Mouse (Mus musculus): ENCODE data around the gene Fbxo44.
"Not testable (repeated sequence)": the region's sequence is repeated elsewhere in the genome, so short reads cannot be mapped to it uniquely, and the experiment has no call there.

Gene Fbxo44

DNA sequence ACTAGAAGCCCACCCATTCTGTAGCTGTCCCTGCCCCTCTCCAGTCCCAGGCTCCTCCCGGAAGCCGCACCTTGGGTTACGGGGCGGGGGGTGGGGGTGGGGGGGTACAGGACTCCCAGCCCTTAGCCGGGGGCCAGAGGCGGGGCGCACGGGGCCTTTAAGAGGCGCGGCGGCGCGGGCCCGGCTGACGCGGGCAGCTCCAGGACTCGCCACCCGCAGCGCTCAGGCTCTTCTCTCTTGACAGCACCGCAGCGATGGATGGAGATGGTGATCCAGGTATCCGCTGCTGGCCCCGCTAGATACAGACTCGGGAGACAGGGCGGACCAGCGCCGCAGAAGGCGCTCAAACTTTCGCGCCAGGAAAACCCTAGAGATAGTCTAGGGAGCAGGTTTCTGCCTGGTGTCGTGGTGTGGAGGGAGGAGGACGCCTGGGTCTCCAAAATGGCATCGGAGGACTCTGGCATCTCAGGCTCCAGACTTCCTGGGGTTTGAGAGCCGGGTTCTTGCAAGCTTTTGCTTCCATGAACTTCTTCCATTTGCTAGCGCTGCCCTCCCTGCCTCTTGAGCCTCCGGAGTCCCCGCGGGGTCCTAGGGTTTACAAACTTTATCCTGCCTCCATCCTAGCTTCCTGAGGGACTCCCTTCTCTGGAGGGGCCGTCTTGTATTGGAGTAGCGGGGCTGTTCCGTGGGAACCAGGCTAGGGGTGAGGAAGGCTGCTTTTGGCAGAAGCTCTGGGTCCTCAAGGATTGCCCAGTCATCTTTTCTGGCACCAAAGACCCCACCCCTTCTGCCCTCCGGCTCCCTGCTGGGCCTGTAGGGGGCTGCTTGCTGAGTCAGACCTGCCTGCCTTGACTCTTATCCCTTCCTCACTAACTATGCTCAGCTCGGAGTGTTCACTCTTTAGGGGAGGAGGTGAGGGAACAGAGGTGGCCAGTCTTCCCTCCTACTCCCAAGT lies at the start of gene Fbxo44, which contains the start of gene Fbxo2:
Fbxo44 (minus strand) TSS at position 47 of the 955 bp plus-strand sequence.
Fbxo2 (plus strand) TSS at position 186 of the 955 bp plus-strand sequence.
- DNase-seq (ENCODE audit: low spot score), result no peak

DNA sequence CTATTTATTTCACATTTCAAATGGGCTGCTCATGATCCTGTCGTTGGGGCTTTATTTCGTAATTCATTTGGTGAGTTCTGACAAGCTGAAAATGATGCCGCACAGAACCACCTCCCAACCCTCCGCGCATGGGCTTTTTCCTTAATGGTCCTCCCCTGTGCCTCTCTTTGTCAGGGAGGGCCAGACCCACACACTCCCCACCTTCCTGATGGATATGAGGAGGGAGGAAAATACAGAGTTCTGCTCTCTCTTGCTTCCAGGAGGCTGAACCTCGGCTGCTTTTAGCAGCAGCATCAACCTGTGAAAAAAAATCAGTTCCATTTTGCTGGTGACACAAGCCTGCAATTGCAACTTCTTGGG lies 44.6 kb upstream of the Fbxo44 start:
- no peak for DNase-seq (ENCODE audit: low spot score)

- no peak for DNase-seq (ENCODE audit: low spot score)
These were observed 44.0 kb upstream of the Fbxo44 start for GRCm38 (mm10) chr4:148204061-148204872.

DNA sequence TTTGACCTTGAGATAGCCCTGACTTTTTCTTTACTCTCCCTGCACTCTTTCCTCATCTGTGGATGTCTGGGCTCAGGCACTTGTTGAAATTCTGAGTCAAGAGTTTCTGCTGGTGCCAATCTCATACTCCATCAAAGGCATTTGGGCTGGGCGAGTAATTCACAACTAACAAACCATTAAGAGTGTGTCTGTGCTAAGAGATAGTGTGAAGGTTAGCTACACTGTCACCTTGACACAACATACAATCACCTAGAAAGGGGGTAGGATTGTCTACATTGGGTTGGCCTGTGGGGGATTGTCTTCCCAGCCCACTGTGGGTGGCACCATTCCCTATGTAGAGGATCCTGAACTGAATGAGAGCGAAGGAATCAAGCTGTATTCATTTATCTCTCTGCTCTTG lies 43.3 kb upstream of the Fbxo44 start:
- DNase-seq (ENCODE audit: low spot score), result no peak

GRCm38 (mm10) chr4:148198721-148199120 lies 38.4 kb upstream of the Fbxo44 start:
- no peak for DNase-seq (ENCODE audit: low spot score)

DNA sequence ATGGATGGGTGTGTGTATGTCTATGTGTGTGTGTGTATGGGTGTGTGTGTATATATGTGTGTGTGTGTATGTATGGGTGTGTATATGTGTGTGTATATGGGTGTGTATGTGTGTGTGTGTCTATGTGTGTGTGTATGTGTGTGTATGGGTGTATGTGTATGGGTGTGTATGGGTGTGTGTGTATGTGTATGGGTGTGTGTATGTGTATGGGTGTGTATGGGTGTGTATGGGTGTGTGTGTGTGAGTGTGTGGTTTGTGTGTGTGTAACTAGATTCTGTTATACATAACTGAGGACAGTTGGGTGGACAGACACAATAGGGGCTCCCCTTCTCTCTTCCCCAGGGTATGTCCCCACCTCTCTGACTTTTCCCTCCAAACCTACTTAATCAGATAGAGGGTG lies 34.1 kb upstream of the Fbxo44 start:
- DNase-seq (ENCODE audit: low spot score), result no peak

GRCm38 (mm10) chr4:148192707-148193245 lies 32.5 kb upstream of the Fbxo44 start:
- no peak for DNase-seq (ENCODE audit: low spot score)

- not testable (repeated sequence) for DNase-seq (ENCODE audit: low spot score)
These were observed 28.5 kb upstream of the Fbxo44 start for GRCm38 (mm10) chr4:148188767-148189166.

GRCm38 (mm10) chr4:148185819-148186218 lies 25.5 kb upstream of the Fbxo44 start:
- DNase-seq (ENCODE audit: low spot score), result peak; percentile 36

DNA sequence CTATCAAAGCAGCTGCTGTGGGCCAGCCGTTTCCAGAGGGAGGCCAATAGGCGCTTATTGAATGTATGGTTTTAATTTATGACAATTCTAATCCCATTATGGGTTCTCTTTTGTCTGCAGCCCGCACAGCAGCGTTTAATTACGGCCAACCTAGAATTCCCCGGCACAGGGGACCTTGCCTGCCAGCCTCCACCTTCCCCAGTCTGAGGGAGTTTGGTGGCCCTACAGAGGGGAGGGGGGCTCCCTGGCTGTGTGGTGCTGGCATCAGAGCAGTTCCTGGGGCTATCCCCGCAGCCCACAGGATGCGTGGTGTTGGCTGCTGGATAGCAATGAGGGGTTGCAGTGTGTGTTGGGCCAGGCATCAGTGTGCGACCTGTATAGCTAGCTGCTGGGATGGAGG lies 24.3 kb upstream of the Fbxo44 start:
- no peak for DNase-seq (ENCODE audit: low spot score)

GRCm38 (mm10) chr4:148182363-148182762 lies 22.1 kb upstream of the Fbxo44 start:
- no peak for DNase-seq (ENCODE audit: low spot score)

DNA sequence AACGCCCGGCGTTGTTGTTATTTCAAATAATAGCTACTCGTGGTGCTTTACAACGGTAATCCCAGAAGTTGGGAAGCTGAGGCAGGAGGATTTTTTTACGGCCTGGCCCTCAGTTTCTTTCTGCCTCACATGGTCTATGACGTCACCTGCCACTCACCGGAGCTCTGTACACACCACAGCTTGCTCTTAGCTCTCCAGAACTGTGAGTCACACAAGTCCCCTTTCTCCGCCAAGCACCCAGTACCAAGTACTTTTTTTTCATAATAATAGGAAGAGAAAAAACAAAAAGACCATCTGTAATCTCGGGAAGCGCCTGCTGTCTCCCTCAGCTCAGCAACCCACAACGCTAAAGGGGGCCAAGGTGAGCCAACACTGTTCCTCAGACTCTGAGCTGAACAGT lies 21.2 kb upstream of the Fbxo44 start:
- DNase-seq (ENCODE audit: low spot score), result no peak

DNA sequence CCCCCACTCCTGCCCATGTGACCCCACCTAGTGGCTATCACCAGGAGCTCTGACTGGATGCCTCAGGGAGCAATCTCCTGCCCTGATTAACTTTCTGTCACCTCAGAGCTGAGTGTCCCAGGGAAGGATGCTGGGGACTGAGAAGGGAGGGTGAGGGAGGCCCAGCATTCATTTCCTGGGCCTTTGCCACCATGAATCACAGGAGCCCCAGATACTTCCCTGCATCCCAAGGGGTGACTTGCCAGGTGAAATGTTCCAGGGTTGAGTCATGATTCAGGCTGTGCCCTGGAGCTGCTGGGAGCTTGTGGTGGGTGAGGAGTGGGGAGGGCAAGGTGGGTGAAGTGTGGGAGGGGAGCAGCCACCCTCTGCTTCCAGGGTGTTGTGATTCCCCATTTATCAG lies 17.4 kb upstream of the Fbxo44 start:
- DNase-seq (ENCODE audit: low spot score), result no peak

DNA sequence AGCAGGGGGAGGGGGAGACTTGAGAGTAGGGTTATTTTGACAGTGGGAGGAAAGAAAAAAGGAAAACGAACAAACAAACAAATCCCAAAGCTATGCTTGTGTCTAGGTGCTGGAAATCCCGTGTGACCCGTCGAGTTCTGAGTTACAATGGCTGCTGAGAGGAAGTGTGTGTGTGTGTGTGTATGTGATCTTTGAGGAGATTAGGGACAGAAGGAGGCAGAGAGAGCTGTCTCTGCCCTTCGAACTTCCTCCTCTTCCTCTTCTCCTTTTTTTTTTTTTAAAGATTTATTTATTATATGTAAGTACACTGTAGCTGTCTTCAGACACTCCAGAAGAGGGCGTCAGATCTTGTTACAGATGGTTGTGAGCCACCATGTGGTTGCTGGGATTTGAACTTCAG lies 16.3 kb upstream of the Fbxo44 start:
- DNase-seq (ENCODE audit: low spot score), result not testable (repeated sequence)

DNA sequence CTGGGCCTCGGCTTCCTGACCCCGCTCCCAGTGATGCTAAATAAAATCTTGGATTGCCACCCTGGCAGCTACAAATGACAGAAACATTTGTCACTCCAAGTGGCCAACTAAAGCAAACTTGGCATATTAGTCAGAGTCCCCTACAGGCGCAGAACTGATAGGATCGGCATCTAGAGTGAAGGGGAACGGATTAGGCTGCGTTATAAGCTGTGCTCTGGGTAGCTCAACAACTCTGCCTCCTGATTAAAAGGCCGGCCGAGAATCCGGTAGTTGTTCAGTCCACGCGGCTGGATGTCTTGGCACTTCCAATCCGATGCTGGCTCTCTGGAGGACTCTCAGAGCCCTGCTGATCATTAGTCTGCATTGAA lies 14.2 kb upstream of the Fbxo44 start:
- DNase-seq (ENCODE audit: low spot score), result no peak

DNA sequence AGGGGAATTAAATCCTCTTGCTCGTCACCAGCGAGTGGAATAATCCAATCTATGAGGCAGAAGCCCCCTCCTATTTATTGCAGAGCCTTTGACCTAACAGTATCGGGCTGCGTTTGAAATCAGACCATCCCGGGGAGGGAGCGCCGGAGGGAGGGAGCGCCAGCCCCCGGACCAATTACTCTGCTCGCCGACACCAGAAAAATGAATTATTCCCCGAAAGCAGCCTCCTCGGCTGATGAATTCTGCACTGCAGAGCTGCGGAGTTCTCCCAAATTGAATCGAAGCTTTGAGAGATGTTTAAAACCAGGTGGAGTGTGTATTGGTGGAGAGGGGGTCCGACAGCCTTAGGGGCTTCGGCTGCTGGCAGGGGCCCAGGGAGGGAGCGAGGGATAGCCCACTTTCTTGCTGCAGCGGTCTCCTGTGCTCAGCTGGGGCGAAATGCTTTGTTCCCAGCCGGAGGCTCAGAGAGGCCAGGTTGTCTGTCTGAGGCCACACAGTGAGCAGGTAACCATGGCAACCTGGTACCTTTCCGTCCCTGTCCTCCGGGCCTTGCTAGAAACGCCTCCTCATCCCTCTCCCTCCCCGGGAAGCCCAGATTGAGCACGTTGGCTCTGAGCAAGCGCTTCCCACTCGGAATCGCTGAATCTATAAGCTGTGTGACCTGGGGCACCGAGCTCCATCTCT lies 13.7 kb upstream of the Fbxo44 start:
- no peak for DNase-seq (ENCODE audit: low spot score)

GRCm38 (mm10) chr4:148171261-148171660 lies 11.0 kb upstream of the Fbxo44 start:
- DNase-seq (ENCODE audit: low spot score), result no peak

- no peak for DNase-seq (ENCODE audit: low spot score)
These were observed 10.6 kb upstream of the Fbxo44 start for GRCm38 (mm10) chr4:148170842-148171241.

GRCm38 (mm10) chr4:148169586-148169985 lies 9.3 kb upstream of the Fbxo44 start:
- no peak for DNase-seq (ENCODE audit: low spot score)

DNA sequence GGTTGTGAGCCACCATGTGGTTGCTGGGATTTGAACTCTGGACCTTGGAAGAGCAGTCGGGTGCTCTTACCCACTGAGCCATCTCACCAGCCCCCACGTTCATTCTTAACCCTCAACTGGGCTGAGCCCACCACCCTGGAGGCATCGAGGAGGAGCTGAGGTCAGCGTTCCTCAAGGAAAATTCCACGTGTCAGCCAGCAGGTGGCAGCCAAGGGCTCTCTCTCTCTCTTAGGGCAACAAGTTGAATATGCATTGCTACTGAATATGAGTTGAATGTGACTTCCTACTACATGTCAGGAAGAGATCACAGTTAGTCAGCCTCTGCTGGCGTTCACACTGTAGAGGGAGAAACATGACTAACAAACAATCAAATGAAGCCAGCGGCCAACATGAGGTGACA lies 8.0 kb upstream of the Fbxo44 start:
- no peak for DNase-seq (ENCODE audit: low spot score)

DNA sequence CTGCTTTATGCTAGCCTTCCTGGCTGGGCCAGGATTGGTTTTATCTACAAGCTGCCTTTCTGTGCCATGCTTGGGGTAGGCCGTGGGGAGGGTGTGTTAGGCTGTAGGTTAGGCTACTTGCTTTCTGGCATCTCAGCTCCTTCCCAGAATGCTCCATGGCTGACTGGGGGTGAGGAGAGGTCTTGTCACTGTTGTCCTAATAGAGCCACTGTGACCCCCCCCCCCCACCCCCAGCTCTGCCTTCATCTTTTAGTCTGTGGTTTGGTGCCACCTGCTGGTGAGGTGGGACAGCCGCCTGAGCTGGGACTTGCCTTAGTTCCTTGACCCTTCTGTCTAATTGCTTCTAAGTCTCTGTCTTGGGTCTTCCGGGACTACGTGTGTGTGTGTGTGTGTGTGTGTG lies 6.7 kb upstream of the Fbxo44 start:
- DNase-seq (ENCODE audit: low spot score), result no peak

DNA sequence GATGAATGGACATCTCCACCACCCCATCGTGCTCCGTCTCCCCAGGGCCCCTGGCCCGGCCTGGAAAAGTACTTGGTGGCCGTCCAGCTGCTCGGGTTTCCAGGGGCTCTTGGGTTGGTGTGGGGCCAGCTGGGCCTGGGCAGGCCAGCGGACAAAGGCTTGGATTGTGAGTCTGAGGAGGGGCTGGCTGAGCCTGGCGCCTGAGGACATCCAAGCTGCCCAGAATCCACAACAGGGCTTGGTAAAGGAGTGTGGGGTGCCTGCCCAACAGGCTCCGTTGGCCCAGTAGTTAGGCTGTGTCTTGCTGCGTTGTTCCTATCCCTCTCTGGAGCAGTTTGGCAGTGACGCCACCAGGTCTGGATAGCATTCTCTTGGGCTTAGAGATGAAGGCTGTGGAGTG lies 6.1 kb upstream of the Fbxo44 start:
- no peak for DNase-seq (ENCODE audit: low spot score)

All from testis, postnatal 14 days (tissue).